Mouse (Mus musculus) thymus, adult 2 months (tissue): ENCODE data around the gene Actr5. TPM values are rescaled to one million over a fixed set of nuclear protein-coding genes. Genes with fewer than 3 reads are reported as not detected.

Experiments used
- DNase-seq: peaks from one replicate; pipeline ENCODE4 v3.0.0; 2021
- H3K27ac ChIP-seq: fragments of 200-500 bp; 2 replicates; pipeline ENCODE4 v1.5.1; 2012; ENCODE audit warnings: low read length, control low read depth; ENCODE audit not compliant: control insufficient read depth, insufficient read depth
- H3K27me3 ChIP-seq: fragments of 200-500 bp; 2 replicates; pipeline ENCODE4 v1.6.1; 2012; ENCODE audit warnings: mild to moderate bottlenecking, low read length, moderate library complexity, mixed read lengths; ENCODE audit not compliant: control insufficient read depth, insufficient read depth
- H3K36me3 ChIP-seq: fragments of 200-500 bp; 2 replicates; pipeline ENCODE4 v1.6.1; 2012; ENCODE audit warnings: mild to moderate bottlenecking, low read length, moderate library complexity; ENCODE audit not compliant: control insufficient read depth, insufficient read depth
- H3K4me1 ChIP-seq: fragments of 200-500 bp; replicated peaks from 2 replicates; pipeline ENCODE4 v1.6.1; 2012; ENCODE audit warnings: low read length; ENCODE audit not compliant: control insufficient read depth, insufficient read depth
- H3K4me3 ChIP-seq: fragments of 200-500 bp; 2 replicates; pipeline ENCODE4 v1.5.1; 2012; ENCODE audit warnings: mild to moderate bottlenecking, low read length, control low read depth, moderate library complexity; ENCODE audit not compliant: control insufficient read depth, insufficient read depth
- CTCF ChIP-seq: fragments of 200-500 bp; IDR thresholded peaks from 2 replicates; pipeline ENCODE4 v1.5.1; 2012; ENCODE audit warnings: mild to moderate bottlenecking, control low read depth, low read length, moderate library complexity, borderline replicate concordance; ENCODE audit not compliant: control insufficient read depth, poor library complexity, insufficient read depth; ENCODE audit errors: extremely low read depth
- POLR2A ChIP-seq: fragments of 200-500 bp; IDR thresholded peaks from 2 replicates; pipeline ENCODE4 v1.6.1; 2012; ENCODE audit warnings: mild to moderate bottlenecking, low read length, control low read depth, moderate library complexity; ENCODE audit not compliant: control insufficient read depth, poor library complexity, insufficient read depth; ENCODE audit errors: extremely low read depth
- WGBS: fragments of 180-500 bp; shearing (Covaris S2); methylation state at CpG from one replicate; pipeline ENCODE4 v1.1.7; 2018; 5-methylcytosine and 5-hydroxymethylcytosine counted together
- polyA plus RNA-seq: library from polyadenylated mRNA; depleted of rRNA; stranded (reverse); fragments of >200 nt; gene quantifications from 2 replicates; pipeline ENCODE4 v1.2.3, GENCODE M21; 2012; rRNA removed

Actr5 gene
- 24.8 and 26.2 TPM in 2 replicates for polyA plus RNA-seq

DNA sequence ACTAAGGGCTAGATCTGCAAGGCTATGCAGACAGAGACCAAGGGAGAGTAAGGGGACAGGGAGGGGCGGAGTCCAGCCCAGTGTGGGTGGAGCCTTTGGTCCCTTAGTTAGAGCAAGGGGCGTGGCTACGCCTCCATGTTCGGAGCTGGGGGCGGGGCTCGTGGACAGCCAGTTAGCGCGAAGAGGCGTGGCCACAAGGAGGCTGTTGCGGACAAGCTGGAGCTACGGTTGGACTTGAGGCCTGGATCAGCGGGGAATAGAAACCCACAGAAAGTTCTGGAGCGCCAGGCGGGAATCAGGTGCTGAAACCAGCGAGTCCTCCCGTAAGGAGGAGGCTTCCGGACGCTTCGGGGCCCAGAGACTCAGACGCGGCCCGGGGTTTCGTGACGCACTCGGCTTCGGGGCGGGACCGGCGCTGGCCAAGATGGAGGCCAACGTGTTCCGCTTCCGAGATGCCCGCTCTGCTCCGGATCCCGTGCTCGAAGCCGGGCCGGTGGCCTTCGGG lies at the start of gene Actr5:
Actr5 (plus strand) TSS at position 171 of the 505 bp plus-strand sequence.
- no peak within 1 kb of the TSS for H3K27ac ChIP-seq
- peaks cover 11% of the 10 kb centered on the region for H3K4me1 ChIP-seq
- H3K36me3 ChIP-seq, result peaks cover 17% of the 10 kb centered on the region
- peak within 1 kb of the TSS; percentile 84 for H3K4me3 ChIP-seq
- DNase-seq, result peak; percentile 92
- under 1% methylated on average over 39 of the region's 39 CpGs for WGBS
- no peaks in the 10 kb centered on the region; the same call in 1 of the 2 replicates for H3K27me3 ChIP-seq
- TF ChIP-seq CTCF (0 out of 2 replicates have a peak, but pooled peaks have one; percentile 33), POLR2A (peak; percentile 69)

DNA sequence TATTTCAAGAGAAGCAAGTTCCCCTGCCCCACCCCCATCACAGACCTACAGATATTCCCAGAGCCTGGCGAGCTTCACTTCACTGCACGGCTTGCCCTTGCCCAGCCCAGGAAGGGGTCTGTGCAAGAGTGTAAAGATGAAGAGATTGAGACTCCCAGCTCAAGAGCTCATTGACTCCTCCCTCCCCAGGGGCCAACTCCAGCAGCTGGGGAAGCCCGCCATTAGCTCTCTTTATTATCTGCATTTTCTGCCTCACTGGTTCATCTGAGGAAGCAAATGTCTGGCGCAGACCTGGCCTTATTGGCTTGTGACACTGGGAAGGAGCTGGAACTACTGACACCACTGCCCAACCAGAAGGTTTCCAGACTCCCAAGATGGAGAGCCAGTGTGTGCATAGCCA lies 44.7 kb upstream of the Actr5 start:
- Histone ChIP-seq H3K27ac (no peak overlapping the region), H3K27me3 (no peaks in the 10 kb centered on the region; the same call in 1 of the 2 replicates), H3K36me3 (no peaks in the 10 kb centered on the region), H3K4me1 (no peaks in the 10 kb centered on the region), H3K4me3 (no peak overlapping the region)
- no peak for DNase-seq
- WGBS, result 83% methylated on average over 4 of the region's 4 CpGs
- TF ChIP-seq CTCF (no peak), POLR2A (no peak)

DNA sequence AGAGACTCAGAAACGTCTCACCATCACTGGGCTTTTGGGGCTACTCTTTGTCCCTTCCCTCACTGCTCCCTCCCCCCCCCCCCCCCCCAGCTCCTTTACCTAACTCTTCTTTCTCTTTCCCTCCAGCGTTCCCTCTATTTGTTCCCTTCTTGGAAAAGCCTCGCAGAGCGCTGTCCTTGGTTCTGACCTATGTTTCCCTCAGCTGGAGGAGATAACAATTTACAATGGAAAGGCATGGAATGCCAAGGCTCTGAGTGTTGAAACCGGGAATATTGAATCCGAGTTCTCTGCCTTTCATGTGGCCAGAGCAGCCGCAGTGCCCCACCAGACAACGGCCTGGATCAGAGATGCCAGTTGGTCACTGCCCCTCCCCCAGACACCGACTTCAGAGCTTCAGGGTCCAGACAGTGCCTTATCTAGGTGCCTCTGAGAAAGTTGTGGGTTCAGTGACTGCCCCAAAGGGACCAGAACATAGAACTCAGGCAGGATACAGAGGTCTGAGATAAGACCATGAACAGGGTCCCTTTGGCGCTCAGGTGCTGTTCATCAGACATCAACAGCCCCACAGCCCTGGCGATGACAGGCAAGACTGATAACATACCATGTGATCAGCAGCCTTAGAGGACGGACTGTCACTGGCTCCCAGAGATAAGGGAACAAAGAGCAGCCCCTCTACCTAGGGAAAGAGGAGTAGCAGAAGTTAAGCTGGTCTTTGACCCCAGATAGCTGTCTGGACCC lies 39.9 kb upstream of the Actr5 start:
- DNase-seq, result no peak
- no peaks in the 10 kb centered on the region for H3K36me3 ChIP-seq
- 18% methylated on average over 12 of the region's 12 CpGs for WGBS
- no peak overlapping the region for H3K27ac ChIP-seq
- H3K4me3 ChIP-seq, result no peak overlapping the region
- no peaks in the 10 kb centered on the region for H3K4me1 ChIP-seq
- H3K27me3 ChIP-seq, result no peaks in the 10 kb centered on the region; the same call in 1 of the 2 replicates
- TF ChIP-seq POLR2A (no peak), CTCF (no peak)

DNA sequence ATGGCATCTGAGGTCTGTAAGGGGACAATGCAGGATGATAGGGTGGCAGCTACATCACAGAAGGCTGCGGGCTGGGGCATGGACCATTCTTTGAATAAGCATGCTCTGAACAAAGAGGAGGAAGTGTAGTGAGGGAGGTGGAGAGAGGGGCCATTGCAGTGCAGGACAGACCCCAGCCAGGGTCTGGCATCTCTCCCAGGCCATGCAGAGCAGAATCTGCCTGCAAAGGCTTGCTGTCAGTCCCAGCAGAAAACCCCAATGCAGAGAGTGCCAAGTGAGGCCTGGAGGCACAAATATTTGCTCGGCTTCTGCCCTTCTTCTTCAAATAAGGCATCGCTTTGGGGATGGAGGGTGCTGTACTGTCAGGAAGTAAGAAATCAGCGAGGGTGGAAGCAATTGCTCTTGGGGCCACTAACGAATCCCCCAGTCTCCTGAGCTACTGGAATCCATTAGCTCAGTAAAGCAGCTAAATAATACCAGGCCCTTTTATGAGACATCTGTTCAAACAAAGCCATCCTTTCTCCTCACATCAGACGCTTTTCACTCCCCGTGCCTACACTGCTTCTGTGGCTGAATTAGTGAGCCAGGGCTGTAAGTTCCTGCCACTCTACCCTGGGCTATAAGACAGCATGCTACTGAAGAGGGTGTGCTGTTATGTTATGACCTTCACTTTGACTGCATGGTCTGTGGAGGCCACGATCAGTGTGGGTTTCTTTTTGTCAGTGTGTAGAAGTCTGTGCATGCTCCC lies 36.0 kb upstream of the Actr5 start:
- TF ChIP-seq POLR2A (no peak), CTCF (no peak)

DNA sequence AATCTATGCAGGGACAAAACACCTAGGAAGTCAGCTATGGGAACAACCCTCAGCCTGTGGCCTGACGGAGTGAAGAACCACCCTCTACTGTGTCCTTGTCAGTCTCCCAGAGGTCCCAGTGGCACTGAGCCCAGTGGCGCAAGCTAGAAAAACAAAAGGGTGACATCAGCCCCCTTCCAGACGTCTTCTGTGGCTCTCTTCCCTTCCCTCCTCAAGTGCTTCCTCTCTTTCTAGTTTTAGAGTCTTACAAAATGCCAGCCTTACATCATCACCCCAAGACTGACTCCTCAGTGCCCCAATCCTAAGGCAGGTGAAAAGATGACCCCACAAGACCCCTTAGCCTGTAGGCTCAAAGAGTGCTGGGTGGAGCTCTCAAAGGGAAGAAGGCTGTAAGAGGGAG lies 34.2 kb upstream of the Actr5 start:
- Histone ChIP-seq H3K4me1 (no peaks in the 10 kb centered on the region), H3K27ac (no peak overlapping the region), H3K36me3 (no peaks in the 10 kb centered on the region), H3K27me3 (no peaks in the 10 kb centered on the region), H3K4me3 (no peak overlapping the region)
- 50% methylated on average over 3 of the region's 3 CpGs for WGBS
- TF ChIP-seq CTCF (no peak), POLR2A (no peak)
- no peak for DNase-seq

More for the DNA sequence above, 36.0 kb upstream of the Actr5 start:
- Histone ChIP-seq H3K4me3 (no peak overlapping the region), H3K27ac (no peak overlapping the region), H3K36me3 (no peaks in the 10 kb centered on the region), H3K4me1 (no peaks in the 10 kb centered on the region), H3K27me3 (no peaks in the 10 kb centered on the region; the same call in 1 of the 2 replicates)
- WGBS, result 61% methylated on average over 8 of the region's 8 CpGs
- DNase-seq, result no peak

DNA sequence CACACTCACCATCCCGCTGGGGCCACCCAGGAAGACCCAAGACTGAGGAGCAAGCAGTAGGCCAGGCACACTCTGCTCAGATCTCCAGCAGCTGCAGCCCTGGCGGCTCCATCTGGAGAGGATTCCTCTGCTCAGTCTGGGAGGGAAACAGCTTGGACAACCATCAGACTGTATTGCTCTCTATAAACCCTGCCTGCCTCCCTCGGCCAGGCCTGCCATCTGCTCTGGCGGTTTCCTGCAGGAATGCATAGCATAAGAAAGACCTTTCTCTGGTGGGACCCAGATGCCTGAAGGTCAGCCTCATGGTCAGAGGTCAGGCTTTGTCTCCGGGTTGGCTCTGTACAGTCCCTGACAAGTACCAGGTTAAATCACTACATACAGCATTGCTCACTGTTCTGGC lies 33.4 kb upstream of the Actr5 start:
- no peak for DNase-seq
- Histone ChIP-seq H3K27me3 (no peaks in the 10 kb centered on the region), H3K27ac (no peak overlapping the region), H3K36me3 (no peaks in the 10 kb centered on the region), H3K4me3 (no peak overlapping the region), H3K4me1 (no peaks in the 10 kb centered on the region)
- WGBS, result 55% methylated on average over 5 of the region's 5 CpGs
- TF ChIP-seq CTCF (no peak), POLR2A (no peak)
